Mouse (Mus musculus): ENCODE data around the gene Arfgap3.

- TF ChIP-seq POLR2A (IDR thresholded peaks at IDR 0.05; ENCODE audit: insufficient read depth, low read depth, low read length) = no peak
- TF ChIP-seq CTCF (IDR thresholded peaks at IDR 0.05; ENCODE audit: insufficient read depth, low read depth, low read length) = no peak
These were observed 43.9 kb downstream of the Arfgap3 start for GRCm38 (mm10) chr15:83306181-83306580.
